Mouse (Mus musculus) testis, adult 2 months (tissue): ENCODE measurements around the gene Dgkg.

Experiments used
- CTCF ChIP-seq: fragments of 200-500 bp; IDR thresholded peaks from 2 replicates; pipeline ENCODE4 v1.5.1; 2012; ENCODE audit warnings: low read depth, mild to moderate bottlenecking, inconsistent platforms, low read length, moderate library complexity; ENCODE audit not compliant: control insufficient read depth, insufficient read depth, insufficient replicate concordance
- POLR2A ChIP-seq: fragments of 200-500 bp; IDR thresholded peaks from 2 replicates; pipeline ENCODE4 v1.6.1; 2012; ENCODE audit warnings: low read depth, mild to moderate bottlenecking, inconsistent platforms, low read length, moderate library complexity; ENCODE audit not compliant: control insufficient read depth

GRCm38 (mm10) chr16:22689622-22690021 is 32.6 kb upstream of the Dgkg start:
- no peak for TF ChIP-seq POLR2A
- TF ChIP-seq CTCF, result no peak
